Mouse (Mus musculus): ENCODE measurements around the gene Tcp11l2. TPM values are rescaled to one million over a fixed set of nuclear protein-coding genes. Genes with fewer than 3 reads are reported as not detected.
A peak's percentile ranks its signal among the peaks of the same experiment; 100 is the strongest.

Tcp11l2 gene
- 35.1 and 39.5 TPM in 2 replicates for polyA plus RNA-seq (2015; fragmentation: Nextera tagmentation; extraction: Ambion mirVana)

DNA sequence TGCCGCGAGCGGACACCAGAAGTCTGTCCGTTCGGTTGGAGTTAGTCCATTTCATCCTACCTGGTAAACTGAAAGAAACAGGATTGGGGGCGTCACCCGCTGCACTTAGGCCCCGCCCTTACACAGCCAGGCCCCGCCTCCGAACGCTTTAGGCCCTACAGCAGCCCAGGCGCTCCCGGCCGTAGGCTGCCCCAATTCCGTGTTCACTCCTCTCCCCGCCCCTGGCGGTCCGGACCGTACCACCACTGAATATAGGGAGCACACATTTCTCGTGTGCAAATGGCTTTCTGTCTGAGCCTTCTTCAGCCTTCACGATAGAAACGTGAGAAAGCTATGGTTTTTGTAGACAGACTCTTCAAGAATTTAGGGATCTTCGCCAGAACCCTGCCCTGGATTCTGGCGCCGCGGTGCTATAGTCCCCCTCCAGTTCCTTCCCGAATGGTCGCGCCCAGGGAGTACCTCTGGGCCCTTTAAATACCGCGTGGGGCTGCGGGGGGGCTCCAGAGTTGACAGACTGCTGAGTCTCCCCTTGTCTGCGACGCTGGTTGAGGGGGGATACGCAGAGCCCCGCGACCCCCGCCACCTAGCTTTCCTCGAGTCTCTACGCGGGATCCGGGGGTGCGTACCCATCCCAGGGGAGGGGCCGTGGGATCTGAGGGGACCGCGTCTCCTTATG, at the start of gene Tcp11l2:
TSS of gene Tcp11l2 (plus strand) at position 232 of the 676 bp plus-strand sequence.
- Histone ChIP-seq H3K4me2 (ENCODE audit: low read depth, low read length) (peak within 1 kb of the TSS; percentile 95), H3K4me3 (ENCODE audit: low read length) (peak within 1 kb of the TSS; percentile 92), H3K9ac (ENCODE audit: low read length) (peak within 1 kb of the TSS; percentile 84), H3K4me1 (ENCODE audit: control insufficient read depth, insufficient read depth, low read length) (peaks cover 25% of the 10 kb centered on the region), H3K9me3 (replicated peaks; ENCODE audit: control insufficient read depth, low read length) (no peaks in the 10 kb centered on the region), H3K36me3 (ENCODE audit: control insufficient read depth, insufficient read depth) (no peaks in the 10 kb centered on the region), H3K27ac (ENCODE audit: low read length) (peak within 1 kb of the TSS; percentile 91), H3K27me3 (ENCODE audit: control insufficient read depth, insufficient read depth, low read length) (no peaks in the 10 kb centered on the region)
- under 1% methylated on average over 46 of the region's 46 CpGs for WGBS
- peak; percentile 98 for ATAC-seq (replicated peaks; ENCODE audit: extremely low read depth, insufficient read depth, low FRiP score)

DNA sequence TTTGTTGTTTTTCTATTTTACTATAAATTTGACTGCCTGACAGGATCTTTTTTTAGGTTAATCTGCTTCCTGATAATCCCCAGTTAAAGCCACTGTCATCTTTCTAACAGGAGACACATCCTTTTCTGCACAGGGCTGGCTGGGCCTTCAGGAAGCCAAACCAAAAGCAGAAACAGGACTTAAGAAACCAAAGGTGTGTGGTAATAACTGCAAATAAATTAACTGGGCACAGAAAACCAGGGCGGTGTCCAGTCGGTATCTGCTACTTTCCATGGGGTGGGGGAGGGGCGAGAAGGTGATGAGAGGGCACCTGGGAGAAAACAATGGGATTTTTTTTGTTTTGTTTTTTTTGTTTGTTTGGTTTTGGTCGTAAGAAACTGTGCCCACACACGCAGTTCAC, 49.4 kb upstream of the Tcp11l2 start:
- H3K27me3 ChIP-seq (ENCODE audit: control insufficient read depth, insufficient read depth, low read length), result no peaks in the 10 kb centered on the region
- no peak overlapping the region for H3K9ac ChIP-seq (ENCODE audit: low read length)
- H3K4me1 ChIP-seq (ENCODE audit: control insufficient read depth, insufficient read depth, low read length), result peaks cover 29% of the 10 kb centered on the region
- no peak overlapping the region for H3K4me3 ChIP-seq (ENCODE audit: low read length)
- 70% methylated on average over 5 of the region's 5 CpGs for WGBS
- H3K4me2 ChIP-seq (ENCODE audit: low read depth, low read length), result no peak overlapping the region
- no peaks in the 10 kb centered on the region for H3K9me3 ChIP-seq (replicated peaks; ENCODE audit: control insufficient read depth, low read length)
- no peak overlapping the region for H3K27ac ChIP-seq (ENCODE audit: low read length)
- ATAC-seq (replicated peaks; ENCODE audit: extremely low read depth, insufficient read depth, low FRiP score), result no peak
- H3K36me3 ChIP-seq (ENCODE audit: control insufficient read depth, insufficient read depth), result peaks cover 34% of the 10 kb centered on the region

DNA sequence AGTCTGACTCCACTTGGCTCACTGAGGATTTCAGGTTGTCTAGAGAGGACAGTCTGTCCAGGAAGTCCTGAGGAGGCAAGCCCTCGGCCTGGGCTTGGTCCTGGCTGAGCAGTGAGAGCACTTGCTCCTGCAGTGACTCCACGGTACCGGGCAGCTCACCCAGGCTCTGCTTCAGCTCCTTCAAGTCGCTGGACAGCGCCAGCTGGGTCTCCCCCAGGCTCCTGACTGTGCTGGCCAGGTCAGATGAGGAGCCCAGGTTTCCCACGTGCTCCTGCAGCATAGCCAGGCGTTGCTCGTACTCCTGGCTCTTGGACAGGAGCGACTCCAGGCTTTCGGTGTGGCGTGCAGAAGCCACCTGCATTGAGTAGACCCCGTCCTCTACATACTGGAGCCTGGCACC, 48.8 kb upstream of the Tcp11l2 start:
- Histone ChIP-seq H3K4me2 (ENCODE audit: low read depth, low read length) (no peak overlapping the region), H3K9me3 (replicated peaks; ENCODE audit: control insufficient read depth, low read length) (no peaks in the 10 kb centered on the region), H3K4me3 (ENCODE audit: low read length) (no peak overlapping the region), H3K27me3 (ENCODE audit: control insufficient read depth, insufficient read depth, low read length) (no peaks in the 10 kb centered on the region), H3K9ac (ENCODE audit: low read length) (no peak overlapping the region), H3K27ac (ENCODE audit: low read length) (no peak overlapping the region), H3K4me1 (ENCODE audit: control insufficient read depth, insufficient read depth, low read length) (peaks cover 35% of the 10 kb centered on the region), H3K36me3 (ENCODE audit: control insufficient read depth, insufficient read depth) (peaks cover 34% of the 10 kb centered on the region)
- WGBS, result 82% methylated on average over 12 of the region's 12 CpGs
- no peak for ATAC-seq (replicated peaks; ENCODE audit: extremely low read depth, insufficient read depth, low FRiP score)

DNA sequence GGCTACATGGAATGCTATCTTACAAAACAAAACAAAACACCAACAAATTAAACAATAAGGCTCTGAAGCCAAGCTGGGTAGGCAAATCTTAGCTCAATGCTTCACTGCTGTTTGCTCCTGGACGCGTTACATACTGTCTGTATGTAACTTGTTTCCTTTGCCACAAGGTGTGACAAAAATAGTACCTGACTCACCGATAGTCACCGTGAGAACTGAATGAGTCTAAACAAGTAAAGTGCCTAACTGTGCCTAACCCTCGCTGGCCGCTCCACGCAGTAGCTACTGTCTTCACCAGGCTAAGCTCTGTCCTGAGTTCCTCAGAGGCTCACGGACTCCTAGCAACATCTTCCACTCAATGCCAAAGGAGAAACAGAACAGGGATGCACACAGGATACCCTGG, 46.0 kb upstream of the Tcp11l2 start:
- no peaks in the 10 kb centered on the region for H3K27me3 ChIP-seq (ENCODE audit: control insufficient read depth, insufficient read depth, low read length)
- peaks cover 33% of the 10 kb centered on the region for H3K36me3 ChIP-seq (ENCODE audit: control insufficient read depth, insufficient read depth)
- H3K4me2 ChIP-seq (ENCODE audit: low read depth, low read length), result peak overlapping the region; percentile 78
- WGBS, result 29% methylated on average over 8 of the region's 8 CpGs
- H3K4me1 ChIP-seq (ENCODE audit: control insufficient read depth, insufficient read depth, low read length), result peaks cover 43% of the 10 kb centered on the region
- peak overlapping the region; percentile 39 for H3K4me3 ChIP-seq (ENCODE audit: low read length)
- no peaks in the 10 kb centered on the region for H3K9me3 ChIP-seq (replicated peaks; ENCODE audit: control insufficient read depth, low read length)
- peak overlapping the region; percentile 95 for H3K27ac ChIP-seq (ENCODE audit: low read length)
- ATAC-seq (replicated peaks; ENCODE audit: extremely low read depth, insufficient read depth, low FRiP score), result no peak
- peak overlapping the region; percentile 37 for H3K9ac ChIP-seq (ENCODE audit: low read length)

DNA sequence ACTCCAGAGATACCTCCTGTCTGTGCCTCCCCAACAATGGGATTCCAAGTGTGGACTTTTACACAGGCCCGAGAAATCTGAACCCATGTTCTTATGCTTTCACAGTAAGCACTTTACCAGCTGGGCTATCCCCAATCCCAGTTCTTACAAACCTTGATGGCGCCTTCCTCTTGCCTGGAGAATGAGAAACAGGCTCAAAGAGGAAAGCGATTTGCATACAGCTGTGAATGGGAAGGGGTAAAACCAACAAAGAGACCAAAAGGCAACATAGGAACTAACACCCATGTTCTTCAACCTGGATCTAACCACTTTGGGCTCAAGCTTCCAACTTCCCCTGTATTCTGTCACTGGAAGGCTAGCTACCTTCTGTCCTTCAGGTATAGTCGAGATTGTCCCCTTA, 44.9 kb upstream of the Tcp11l2 start:
- no peak for ATAC-seq (replicated peaks; ENCODE audit: extremely low read depth, insufficient read depth, low FRiP score)
- no peaks in the 10 kb centered on the region for H3K9me3 ChIP-seq (replicated peaks; ENCODE audit: control insufficient read depth, low read length)
- H3K4me3 ChIP-seq (ENCODE audit: low read length), result peak overlapping the region; percentile 79
- H3K36me3 ChIP-seq (ENCODE audit: control insufficient read depth, insufficient read depth), result peaks cover 25% of the 10 kb centered on the region
- peaks cover 48% of the 10 kb centered on the region for H3K4me1 ChIP-seq (ENCODE audit: control insufficient read depth, insufficient read depth, low read length)
- H3K4me2 ChIP-seq (ENCODE audit: low read depth, low read length), result peak overlapping the region; percentile 78
- peak overlapping the region; percentile 95 for H3K27ac ChIP-seq (ENCODE audit: low read length)
- WGBS, result 86% methylated on average over 4 of the region's 4 CpGs
- H3K9ac ChIP-seq (ENCODE audit: low read length), result peak overlapping the region; percentile 95
- H3K27me3 ChIP-seq (ENCODE audit: control insufficient read depth, insufficient read depth, low read length), result no peaks in the 10 kb centered on the region

DNA sequence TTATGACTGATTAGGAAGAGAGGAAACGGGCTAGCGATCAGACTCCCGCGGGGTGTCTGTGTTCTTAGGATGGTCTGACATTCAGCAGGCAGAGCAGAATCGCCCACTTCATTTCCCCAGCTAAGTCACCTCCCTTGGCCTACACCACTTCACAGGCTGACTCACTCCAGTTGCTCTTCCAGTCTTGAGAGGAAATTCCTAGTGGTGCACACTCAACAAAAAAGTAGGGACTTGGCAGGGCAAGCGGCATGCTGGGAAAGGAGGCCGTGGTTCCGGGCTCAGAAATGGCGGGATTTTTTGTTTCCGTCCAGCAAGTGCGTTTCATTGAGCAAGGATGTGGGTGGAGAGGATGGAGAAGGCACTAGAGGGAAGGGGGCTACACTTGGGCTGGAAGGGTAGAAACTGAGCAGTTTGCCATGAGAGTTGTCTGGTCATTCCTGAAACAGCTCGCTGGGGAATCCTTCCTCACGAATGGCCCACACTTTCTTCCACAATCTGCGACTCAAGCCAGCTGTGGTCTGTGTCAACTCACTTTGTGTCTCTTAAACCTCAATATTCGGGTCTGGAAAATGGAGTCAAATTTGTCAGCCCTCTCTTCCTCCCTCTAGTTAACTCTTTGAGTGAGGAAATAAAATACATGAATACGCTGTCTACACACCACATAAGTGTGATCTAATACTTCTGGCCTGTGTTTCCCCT, 44.1 kb upstream of the Tcp11l2 start:
- H3K4me1 ChIP-seq (ENCODE audit: control insufficient read depth, insufficient read depth, low read length), result peaks cover 48% of the 10 kb centered on the region
- no peaks in the 10 kb centered on the region for H3K9me3 ChIP-seq (replicated peaks; ENCODE audit: control insufficient read depth, low read length)
- no peak for ATAC-seq (replicated peaks; ENCODE audit: extremely low read depth, insufficient read depth, low FRiP score)
- H3K36me3 ChIP-seq (ENCODE audit: control insufficient read depth, insufficient read depth), result peaks cover 18% of the 10 kb centered on the region
- peak overlapping the region; percentile 79 for H3K4me3 ChIP-seq (ENCODE audit: low read length)
- 39% methylated on average over 16 of the region's 16 CpGs for WGBS
- peak overlapping the region; percentile 95 for H3K27ac ChIP-seq (ENCODE audit: low read length)
- H3K4me2 ChIP-seq (ENCODE audit: low read depth, low read length), result peak overlapping the region; percentile 78
- peak overlapping the region; percentile 95 for H3K9ac ChIP-seq (ENCODE audit: low read length)
- H3K27me3 ChIP-seq (ENCODE audit: control insufficient read depth, insufficient read depth, low read length), result no peaks in the 10 kb centered on the region

DNA sequence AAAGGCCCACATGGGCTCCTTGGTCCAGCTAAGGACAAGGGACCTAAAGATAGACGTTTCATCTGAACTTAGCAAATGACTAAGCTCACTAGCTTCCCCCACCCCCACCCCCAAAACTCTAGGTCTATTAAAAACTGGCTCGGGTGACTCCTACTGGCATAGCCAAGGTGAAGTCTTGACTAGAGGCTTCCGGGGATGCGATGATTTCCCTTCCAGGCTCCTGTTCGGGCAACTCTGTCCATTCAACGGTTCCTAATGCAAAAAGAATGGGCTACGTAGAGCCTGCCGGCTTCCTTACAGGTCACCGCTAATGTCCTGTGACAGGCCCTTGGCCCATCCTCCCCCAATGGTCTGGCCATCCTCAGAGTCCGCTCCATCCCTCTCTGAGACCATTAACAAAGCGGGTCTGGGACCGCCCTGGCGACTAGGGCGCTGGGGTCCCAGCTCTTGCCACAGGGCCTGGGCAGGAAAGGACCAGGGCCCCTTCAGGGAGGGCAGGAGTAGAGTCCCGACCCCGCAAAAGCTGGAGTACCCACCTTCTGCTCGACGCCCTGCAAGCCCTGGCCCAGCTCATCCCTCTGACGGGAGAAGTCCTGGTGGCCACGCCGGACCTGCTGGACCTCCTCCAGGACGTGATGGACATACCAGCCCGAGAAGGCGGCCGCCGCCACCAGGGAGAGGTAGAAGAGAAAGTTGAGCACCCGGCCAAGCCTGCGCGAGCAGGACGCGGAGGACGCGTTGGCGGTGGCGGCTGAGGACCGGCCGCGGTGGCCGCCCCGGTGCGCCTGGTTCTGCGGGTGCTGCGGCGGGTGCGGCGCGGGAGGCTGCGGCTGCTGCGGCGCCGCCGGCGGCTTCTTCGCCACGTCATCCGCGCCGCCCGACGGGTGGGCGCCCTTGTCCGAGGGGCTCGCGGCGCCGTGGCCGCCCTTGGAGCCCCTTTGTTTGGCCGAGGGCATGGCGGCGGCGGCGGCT, 43.2 kb upstream of the Tcp11l2 start:
- peak; percentile 19 for ATAC-seq (replicated peaks; ENCODE audit: extremely low read depth, insufficient read depth, low FRiP score)
- Histone ChIP-seq H3K9me3 (replicated peaks; ENCODE audit: control insufficient read depth, low read length) (no peaks in the 10 kb centered on the region), H3K36me3 (ENCODE audit: control insufficient read depth, insufficient read depth) (peaks cover 10% of the 10 kb centered on the region), H3K4me3 (ENCODE audit: low read length) (peak overlapping the region; percentile 79), H3K4me1 (ENCODE audit: control insufficient read depth, insufficient read depth, low read length) (peaks cover 48% of the 10 kb centered on the region), H3K9ac (ENCODE audit: low read length) (peak overlapping the region; percentile 95), H3K27ac (ENCODE audit: low read length) (peak overlapping the region; percentile 95), H3K4me2 (ENCODE audit: low read depth, low read length) (peak overlapping the region; percentile 78), H3K27me3 (ENCODE audit: control insufficient read depth, insufficient read depth, low read length) (no peaks in the 10 kb centered on the region)
- WGBS, result 1% methylated on average over 72 of the region's 72 CpGs

DNA sequence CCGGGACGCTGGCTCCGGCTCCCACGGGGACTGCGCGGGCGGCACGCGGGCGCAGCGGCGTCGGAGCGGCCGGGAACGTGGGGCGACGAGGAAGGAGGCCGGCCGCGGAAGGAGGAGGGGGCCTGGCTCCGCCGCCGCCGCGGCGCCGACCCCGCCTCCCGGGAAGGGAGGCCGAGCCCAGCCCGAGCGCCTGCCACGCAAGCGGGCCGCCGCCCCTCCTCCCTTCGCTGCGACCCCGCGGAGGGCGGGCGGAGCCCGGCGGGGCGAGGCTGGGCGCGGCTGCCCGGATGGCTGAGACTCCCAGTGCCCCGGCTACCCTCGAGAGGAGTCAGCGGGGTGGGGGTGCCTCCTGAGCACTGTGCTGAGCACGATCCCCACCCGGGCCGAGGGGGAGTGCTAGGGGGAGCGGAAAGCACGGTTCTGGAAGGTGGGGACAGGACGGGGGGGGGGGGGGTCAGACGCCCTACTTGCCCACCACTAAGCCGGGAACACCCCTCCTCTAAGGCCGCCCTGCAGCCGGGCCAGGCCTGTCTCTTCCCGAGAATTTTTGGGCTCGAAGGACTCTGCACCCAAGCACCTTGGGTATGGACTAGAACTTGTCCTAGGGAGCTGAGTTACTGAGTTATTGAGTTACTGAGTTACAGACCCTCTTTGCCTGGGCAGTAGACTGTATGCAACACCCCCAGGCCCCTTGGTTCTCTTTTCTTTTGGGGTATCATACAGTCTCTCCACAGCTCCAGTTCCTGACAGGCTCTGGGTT, 42.3 kb upstream of the Tcp11l2 start, which contains the start of gene Ckap4:
TSS of gene Ckap4 (minus strand) at position 151 of the 760 bp plus-strand sequence.
- H3K36me3 ChIP-seq (ENCODE audit: control insufficient read depth, insufficient read depth), result peaks cover 3% of the 10 kb centered on the region
- peak within 1 kb of the TSS; percentile 95 for H3K27ac ChIP-seq (ENCODE audit: low read length)
- peak; percentile 88 for ATAC-seq (replicated peaks; ENCODE audit: extremely low read depth, insufficient read depth, low FRiP score)
- no peaks in the 10 kb centered on the region for H3K27me3 ChIP-seq (ENCODE audit: control insufficient read depth, insufficient read depth, low read length)
- no peaks in the 10 kb centered on the region for H3K9me3 ChIP-seq (replicated peaks; ENCODE audit: control insufficient read depth, low read length)
- WGBS, result under 1% methylated on average over 51 of the region's 64 CpGs
- H3K4me1 ChIP-seq (ENCODE audit: control insufficient read depth, insufficient read depth, low read length), result peaks cover 48% of the 10 kb centered on the region
- H3K4me2 ChIP-seq (ENCODE audit: low read depth, low read length), result peak within 1 kb of the TSS; percentile 78
- peak within 1 kb of the TSS; percentile 95 for H3K9ac ChIP-seq (ENCODE audit: low read length)
- peak within 1 kb of the TSS; percentile 79 for H3K4me3 ChIP-seq (ENCODE audit: low read length)
